Mouse (Mus musculus) ES-CJ7 (cell line): ENCODE measurements at regions not wholly inside any gene's neighbourhood (a gene's known extent, or its start where the extent isn't known, plus 50 kb on each side); places are given as distances from the start of the nearest gene placed in this dataset.
"Not testable (repeated sequence)": the region's sequence is repeated elsewhere in the genome, so short reads cannot be mapped to it uniquely, and the experiment has no call there.

Experiments used
- DNase-seq: peaks from one replicate; pipeline ENCODE4 v3.0.0; 2011; ENCODE audit warnings: low read depth, low spot score

DNA sequence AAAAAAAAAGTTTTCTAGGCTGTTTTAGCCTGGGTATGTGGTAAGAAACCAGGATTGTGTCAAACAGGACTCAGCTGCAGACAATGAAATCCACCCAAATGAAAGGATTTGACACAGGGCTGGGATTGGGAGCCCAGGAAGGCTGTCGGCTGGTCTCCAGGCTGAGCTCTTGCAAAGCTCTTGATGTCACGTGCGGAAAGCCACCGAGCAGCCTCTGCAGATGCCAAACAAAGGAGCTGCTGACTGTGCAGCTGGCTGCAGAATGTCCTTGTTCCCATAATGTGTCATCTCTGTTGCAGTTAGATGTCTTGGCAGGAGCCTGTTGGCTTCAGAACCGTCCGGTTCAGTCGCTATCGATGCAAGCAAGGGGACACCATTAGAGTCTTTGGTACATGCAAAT lies 56.1 kb downstream of the Bbs10 start:
- DNase-seq, result no peak

DNA sequence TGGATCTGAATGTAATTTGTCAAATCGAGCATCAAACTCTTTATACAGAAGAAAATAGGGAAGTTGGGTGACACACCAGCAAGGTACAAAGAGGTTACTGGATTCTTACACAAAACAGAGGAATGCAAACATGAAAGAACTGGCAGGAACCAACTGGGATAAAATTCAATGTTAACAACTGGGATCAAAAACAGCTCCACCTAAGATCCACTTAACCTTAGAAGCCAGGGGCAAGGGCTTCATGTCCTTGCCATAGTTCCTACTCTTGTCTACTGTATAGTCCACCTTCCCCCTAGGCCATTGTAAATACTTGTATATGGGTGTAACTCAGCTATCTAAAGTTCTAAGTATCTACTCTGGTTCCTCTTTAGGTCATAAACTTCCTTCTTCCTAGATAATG lies 59.9 kb downstream of the Bbs10 start:
- DNase-seq, result not testable (repeated sequence)

DNA sequence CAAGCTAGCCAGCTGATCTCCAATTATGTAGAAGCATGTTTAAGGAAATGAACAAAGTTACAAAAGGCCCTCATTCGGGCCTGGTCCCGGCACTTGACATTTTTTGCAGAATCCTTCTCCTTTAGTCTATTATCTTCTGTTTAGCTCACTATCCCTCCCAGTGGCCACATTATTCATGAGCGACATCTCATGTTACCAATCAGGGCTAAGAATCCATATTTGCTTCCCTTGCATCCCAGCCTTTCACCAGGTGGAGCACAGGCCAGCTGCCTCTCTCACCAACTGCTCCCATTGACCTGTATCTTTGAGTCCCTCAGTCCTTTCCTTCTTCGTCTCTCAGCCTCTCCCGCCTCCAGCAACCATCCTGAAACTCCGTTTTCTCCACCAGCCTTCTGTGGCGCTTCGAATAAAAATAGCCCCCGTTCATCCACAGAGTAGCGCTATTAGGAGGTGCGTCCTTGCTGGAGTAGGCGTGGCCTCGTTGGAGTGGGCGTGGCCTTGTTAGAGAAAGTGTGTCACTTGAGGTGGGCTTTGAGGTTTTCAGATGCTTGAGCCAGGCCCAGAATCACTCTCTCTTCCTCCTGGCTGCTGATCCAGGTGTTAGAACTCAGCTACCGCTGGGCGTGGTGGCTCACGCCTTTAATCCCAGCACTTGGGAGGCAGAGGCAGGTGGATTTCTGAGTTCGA lies 63.4 kb downstream of the Bbs10 start:
- peak; percentile 77 for DNase-seq

DNA sequence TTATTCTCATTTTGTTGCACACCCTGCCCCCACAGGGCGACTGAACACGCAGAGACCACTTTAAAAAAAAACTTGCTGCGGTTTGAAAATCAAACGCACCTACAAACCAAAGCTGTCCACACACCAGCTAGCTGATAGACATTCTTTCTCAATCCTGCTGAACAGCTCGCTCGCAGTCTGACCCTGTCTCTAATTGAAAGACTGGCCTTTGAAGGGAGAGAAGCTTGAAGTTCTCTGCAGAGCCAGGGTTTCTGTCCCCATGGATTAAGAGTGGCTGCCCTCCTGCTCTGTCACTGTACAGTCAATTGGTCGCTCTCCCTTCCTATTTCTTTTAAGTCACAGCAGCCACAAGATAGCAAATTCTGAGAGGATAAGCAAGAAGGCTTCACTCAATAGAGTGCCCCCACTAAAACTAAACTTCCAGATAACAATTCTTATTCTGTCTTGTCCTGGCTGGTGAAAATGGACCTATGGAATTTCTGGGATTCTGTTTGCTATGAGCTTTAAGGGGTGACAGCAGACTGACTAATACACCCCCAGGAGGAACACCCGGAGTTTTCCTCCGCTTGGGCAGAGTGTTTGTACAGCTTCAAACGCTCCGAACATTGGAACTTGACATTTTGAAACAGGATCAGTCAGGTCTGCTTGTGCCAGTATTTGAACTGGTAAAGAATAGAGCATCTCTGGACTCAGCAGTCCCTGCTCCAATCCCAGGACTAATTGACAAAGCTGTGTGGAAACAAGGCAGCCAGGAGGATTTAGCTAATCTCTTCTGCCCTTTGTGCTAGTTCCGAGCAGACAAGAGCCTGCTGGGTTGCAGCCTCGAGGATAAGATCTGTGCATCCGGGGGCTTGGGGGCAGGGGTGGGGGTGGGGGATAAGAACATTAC lies 65.5 kb downstream of the Bbs10 start:
- no peak for DNase-seq

DNA sequence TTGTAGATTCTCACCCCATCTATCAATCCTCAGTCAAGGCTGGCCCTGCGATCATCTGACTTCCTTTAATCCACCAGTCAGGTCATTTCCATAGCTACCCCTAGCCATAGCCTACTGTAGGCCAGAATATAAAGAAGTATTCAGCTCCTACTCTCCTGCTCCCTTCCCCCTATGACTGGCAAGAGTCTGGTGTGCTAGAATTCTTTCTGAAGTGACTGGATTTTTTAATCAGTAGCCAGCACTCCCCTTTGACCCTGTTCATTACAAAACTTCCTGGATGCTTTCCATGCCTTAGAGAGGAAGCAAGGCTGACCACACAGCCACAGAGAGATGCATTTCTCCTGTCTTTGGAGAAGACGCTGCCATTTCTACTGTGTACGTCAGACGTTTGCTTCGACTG lies 66.5 kb downstream of the Bbs10 start:
- no peak for DNase-seq

DNA sequence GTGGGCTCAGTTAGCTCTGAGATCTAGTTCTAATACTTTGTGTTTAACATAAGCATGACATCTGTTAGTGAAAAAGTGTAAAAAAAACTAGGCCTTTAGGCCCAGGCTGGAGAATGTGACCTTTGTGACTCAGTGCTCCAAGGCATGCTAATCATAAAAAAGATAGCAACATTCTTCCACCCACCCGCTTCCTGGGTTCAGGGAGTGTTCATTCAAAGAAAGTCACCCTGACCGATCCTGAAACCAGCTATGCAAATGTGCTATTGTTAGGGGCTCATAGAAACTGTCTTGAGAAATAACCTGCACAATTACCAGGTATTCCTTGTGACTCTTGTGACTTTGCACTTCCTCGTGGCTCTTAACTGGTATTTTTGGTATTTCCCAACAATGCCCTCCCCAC lies 70.6 kb downstream of the Bbs10 start:
- DNase-seq, result not testable (repeated sequence)

DNA sequence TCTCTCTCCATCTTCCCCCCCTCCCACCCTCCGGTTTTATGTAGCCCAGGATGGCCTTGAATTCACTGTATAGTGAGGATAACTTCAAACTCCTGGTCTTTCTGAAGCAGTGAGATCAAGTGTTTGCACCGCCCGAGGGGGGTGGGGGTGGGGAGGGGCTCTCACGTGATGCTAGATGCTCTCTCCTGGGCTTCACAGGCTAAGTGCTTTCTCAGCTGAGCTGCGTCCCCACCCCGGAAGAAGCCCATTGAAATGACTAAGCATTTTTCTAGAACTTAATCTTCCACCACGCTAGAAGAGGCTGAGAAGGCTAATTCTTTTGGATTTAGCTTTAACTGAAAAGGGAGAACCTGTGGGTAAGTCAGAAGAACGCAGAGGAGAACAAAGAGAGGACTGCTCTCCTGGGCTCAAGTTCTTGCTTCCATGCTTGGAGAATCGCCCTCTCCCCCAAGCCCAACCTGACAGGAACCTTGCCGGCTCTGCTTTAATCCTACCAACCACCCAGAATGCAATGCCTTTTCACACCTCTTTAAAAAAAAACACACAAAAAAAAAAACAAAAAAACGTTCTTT lies 79.7 kb downstream of the Bbs10 start:
- DNase-seq, result peak; percentile 94

DNA sequence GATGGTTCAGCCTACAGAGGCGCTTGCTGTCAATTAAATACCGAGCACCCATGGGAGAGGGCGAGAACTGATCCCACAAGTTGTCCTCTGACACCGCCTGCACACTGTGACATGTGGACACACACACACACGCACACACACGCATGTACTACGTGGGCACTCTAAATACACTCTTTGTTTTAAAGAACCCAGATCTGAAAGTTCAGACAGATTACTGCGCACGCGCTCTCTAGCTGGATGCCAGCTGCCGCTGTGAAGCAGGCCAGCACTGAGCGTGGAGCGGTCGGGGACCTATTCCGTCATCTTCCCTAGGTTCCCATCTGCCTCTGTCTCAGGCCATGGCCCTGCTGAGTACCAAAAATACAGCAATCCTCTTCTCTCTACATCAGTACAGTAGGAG lies 83.2 kb downstream of the Bbs10 start:
- no peak for DNase-seq

DNA sequence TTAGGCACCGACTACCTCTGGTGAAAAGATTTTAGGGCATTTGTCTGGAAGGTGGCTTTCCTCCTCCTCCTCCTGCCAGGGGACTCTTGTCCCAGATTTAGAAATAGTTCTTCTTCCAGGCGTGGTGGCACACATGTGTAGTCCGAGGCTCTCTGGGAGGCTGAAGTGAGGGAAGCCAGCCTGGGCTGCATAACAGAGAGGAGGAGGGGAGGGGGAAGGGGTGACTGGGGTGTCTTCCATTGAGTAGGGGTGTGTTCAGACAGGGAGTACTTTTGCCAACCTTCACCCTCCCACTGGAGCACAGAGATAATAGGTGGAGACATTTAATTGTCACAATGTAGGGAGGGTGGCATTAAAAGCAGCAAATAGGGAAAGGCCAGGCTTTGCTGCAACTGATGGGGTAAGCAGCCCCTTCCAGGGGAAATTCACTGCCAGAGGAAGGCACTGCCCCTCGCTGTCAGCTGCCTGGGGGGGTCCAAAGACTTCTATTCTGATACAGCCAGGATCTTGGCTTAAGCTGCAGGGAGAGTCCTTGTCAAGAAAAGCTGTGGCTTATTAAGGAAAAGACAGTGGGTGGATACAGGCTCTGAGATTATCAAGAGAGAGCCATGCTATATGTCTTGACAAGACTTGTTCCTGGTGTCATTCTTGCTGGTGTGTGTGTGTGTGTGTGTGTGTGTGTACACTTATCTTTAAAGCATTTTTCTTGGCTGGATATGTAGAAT lies 83.9 kb downstream of the Bbs10 start:
- DNase-seq, result no peak

DNA sequence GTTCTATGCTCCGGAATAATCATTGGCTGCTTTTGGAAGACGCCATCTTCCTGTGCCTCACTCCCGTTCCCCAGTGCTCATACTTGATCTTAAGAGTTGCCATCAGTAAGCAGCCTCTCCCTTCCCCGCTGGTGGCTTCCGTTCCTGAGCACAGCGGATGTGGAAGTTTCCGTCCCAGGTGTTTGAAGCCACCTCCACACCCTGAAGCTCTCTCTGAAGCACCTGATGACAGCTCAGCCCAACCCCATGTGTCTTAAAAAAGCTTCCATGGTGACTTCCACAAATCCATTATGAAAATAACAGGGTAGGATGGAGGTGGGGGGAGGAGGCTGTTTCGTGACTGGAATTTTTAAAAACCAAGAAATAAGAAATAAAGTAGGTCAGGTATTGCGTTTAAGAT lies 87.1 kb downstream of the Bbs10 start:
- no peak for DNase-seq

DNA sequence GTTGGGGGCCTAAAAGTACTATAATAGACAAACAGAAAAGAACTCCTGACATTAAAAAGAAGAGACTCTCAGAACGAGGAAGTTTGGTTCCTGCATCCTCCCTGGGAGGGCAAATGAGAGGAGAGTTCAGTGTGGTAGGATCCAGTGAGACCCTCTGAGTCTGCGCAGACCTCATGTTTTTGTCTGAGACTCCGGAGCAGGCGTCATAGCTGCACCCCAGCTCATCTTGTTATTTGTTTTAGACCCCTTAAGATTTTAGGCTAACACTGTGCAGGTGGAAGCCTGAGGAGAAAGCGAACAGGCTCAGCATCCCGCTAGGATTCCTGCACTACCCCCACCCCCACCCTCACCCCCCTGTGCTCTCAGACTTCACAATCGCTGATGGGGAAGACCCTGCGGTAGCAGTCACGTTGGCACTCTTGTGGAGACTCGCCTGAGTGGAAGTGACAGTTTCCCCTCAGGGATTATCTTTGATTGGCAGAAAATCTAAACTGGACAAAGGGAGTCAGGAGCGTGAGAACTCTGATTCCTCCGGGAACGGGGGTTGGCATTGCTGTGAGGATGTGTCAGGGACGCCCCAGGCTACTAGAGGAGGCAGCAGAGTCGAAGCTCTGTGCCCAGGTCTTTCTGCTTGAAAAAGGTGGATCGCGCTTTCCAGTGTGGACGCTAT lies 85.0 kb upstream of the Nap1l1 start:
- no peak for DNase-seq

DNA sequence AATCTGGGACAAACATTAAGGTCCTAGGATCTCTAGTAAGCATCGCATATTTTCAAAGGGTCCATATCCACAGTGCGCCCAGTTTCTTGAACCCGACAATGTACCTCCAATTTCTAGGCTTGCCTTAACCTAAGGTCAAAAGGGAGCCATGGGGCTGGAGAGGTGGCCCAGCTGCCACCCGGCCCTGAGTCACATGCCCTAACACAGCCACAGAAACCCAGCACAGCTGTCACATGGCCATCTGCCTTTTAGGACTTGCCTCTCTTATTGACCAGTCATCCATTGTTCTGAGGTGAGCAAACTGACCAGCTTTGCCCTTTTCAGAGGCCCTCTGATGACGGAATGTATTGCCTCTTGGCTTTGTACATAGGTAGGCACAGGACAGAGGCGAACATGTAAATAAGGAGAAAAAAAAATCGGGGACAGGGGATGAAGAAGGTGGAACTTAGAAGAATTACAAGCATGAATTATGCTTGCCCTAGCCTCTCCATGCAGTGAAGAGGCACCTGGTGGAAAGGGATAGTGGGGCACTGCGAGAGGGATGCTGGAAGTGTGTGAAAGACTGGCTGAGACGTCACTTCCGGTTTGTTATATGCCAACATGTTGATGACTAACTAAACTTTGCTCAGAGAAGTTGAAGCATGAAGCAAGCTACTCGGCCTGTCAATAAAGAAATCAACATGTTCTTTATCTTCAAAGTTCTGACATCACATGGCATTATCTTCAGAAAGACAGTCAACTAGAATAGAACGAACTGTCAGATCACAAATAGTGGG lies 84.3 kb upstream of the Nap1l1 start:
- DNase-seq, result no peak

DNA sequence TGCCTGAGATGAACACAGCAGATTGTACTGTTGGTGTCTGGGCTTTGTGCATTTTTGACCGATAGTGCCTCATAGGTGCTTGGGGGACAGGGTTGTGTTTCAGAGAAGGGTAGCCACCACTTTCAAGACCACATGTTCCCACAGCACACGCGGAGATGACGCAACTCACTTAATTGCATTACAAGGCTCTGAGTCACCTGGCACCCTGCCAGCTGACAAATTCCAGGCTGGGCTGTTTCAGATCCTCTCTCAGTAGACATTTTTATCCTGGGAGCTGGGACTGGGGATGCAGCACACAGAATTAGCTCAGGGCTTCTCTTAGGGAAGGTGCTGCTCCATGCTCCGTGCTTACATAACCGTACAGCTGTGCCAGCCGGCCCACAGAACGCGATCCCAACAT lies 83.1 kb upstream of the Nap1l1 start:
- peak; percentile 84 for DNase-seq

DNA sequence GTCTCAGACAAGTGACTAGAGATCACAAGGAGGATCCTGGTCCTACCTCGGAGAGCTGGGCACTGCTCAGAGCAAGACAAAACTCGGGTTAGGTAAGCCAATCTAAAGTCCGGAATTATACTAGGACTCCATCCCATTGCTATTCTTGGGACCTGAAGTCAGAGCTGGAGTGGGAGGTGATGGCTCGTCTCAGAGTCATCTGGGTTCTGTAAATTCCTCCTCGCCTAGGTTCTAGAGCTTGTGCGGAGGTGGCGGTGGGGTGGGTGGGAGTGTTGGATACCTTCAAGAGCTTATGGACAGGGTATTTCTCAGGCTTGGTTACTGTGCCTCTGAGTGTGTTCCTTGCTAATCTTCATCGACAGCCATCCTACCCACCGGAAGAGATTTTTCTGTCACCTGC lies 78.6 kb upstream of the Nap1l1 start:
- DNase-seq, result no peak

DNA sequence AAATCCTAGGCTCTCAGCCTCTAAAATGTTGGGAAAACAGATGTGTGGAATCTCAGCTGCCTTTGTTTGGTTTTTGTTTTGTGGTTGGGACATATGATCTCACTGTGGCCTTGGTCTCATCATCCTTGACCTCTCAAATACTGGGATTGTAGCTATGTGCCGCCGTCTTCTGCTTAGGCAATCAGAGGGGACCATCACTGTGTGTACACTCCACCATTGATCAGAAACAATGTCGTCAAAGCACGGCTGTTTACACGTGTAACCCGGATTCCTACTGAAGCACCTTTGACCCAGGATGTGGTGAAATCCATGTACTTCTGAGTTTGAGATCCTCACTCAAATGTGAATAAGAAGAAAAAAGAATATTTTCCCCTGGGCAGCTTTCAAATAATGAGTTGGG lies 68.0 kb upstream of the Nap1l1 start:
- DNase-seq, result no peak

DNA sequence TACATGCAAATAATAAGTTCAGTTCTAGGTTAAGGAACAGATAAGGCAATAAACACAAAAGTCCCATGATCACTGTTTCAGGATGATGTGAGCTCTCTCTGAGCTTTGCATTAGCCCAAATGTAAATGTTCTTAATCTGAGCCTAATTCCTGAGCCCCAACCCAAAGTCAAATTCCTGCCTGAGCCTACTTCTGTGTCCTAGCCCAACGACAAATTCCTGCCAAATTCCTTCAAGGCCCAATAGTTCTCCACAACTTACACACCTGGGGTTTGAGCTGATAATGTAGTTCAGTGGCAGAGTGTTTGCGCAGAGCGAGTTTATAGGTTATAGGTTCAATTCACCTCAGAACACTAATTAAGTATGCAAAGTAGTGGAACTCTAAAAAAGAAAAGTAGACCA lies 64.1 kb upstream of the Nap1l1 start:
- peak; percentile 59 for DNase-seq

DNA sequence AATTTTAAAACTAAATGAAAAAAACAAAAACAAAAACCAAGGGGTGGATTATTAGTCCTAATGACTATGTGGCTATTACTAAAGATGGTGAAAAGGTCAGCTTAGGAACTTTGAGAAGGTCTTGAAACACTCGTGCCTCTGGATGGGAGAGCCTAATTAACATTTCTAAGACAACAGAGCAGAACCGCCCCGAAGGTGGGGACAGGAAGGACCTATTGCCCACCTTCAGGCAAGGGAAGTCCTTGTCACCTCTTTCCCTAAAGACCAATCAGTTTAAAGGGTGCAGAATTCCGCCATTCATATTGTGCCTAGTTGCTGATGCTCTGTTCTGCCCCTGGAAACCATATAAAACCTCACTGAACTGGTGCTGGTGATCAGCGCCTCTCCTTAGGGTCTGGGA lies 63.5 kb upstream of the Nap1l1 start:
- peak; percentile 76 for DNase-seq

DNA sequence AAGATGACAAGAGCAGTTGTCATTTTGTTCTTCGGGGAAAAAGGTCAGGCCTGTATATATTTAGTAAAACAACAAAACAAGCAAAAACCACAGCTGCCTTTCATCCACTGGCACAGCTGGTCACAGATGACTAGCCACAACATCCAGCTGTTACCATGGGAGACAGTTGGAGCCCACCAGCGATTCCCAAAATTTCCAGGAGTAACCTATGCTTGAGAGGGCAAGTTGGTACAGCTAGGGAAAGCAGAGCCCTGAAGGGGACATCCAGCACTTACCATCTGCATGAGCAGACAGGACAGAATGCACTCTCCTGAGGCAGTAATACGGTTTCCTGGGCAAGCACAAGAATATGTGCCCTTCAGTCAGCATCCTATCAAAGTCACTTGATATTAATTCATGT lies 62.9 kb upstream of the Nap1l1 start:
- DNase-seq, result no peak

DNA sequence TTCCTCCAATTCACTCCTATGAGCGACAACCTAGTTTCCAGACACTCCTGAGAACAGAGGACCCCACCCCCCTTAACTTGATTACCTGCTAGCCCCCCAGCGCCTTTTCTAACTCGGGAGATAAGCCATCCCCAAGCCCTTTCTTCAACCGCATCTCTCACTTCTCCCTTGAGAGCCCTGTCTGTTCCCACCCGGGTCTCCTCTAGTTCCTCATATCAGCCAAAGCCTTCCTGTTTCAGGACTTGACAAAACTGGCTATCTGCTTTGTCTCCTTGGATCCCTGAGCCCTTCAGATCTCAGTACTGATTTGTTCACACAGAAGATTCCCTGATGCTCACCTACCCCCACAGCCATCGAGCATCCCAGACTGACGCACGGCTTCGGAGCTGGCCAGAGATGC lies 61.5 kb upstream of the Nap1l1 start:
- no peak for DNase-seq

DNA sequence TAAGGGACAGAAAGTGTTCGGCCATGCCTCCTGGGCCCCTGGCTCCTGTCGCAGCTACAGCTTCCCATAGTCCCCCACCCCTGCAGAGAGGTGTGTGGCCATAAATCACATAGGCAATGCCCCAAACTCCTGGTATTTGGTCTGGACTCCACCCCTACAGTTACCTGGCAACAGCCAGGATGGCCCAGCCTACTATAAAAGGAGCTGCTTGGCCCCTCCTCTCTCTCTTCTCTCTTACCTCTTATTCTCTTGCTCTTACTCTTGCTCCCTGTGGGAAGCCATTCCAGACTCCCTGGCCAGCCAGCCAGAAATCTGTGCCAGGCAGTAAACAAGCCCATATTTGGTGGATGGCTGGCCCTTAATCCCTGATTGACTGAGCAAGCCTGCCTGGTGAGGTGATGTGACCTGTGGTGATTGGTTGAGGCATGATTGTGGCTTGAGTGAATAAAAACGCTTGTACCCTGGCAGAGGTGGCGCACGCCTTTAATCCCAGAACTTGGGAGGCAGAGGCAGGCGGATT lies 56.4 kb upstream of the Nap1l1 start:
- DNase-seq, result peak; percentile 47
